Mouse (Mus musculus): ENCODE results near the gene Sergef. TPM values are rescaled to one million over a fixed set of nuclear protein-coding genes. Genes with fewer than 3 reads are reported as not detected.
"Not testable (repeated sequence)": the region's sequence is repeated elsewhere in the genome, so short reads cannot be mapped to it uniquely, and the experiment has no call there.

Sergef gene
- polyA plus RNA-seq (2016; fragmentation: Nextera tagmentation; extraction: Ambion mirVana): 21.1 and 24.4 TPM in 2 replicates

DNA sequence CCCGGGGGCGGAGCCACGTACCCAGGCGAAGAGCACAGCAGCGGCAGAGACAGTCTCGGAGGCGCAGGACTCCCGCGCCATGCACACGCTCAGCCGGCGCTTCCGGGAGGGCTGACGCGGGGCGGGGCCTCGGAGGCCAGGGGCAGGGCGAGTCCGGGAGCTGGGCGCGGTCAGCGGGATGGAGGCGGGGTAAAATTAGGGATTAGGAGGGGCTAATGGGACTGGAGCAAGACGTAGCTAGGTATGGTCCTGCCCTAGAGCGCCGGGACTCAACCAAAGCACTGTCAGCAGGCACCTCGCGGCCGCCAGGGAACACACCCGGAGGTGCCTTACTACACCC is at the start of gene Sergef:
Gene Sergef (minus strand): TSS at position 116 of the 340 bp plus-strand sequence.
- ATAC-seq (ENCODE audit: low FRiP score, low read depth): peak; percentile 96
- H3K9me3 ChIP-seq: no peaks in the 10 kb centered on the region
- no peaks in the 10 kb centered on the region for H3K27me3 ChIP-seq (replicated peaks)
- peak within 1 kb of the TSS; percentile 84 for H3K4me2 ChIP-seq (replicated peaks)
- H3K36me3 ChIP-seq: no peaks in the 10 kb centered on the region
- peak within 1 kb of the TSS; percentile 67 for H3K9ac ChIP-seq
- under 1% methylated on average over 30 of the region's 30 CpGs for WGBS
- peak within 1 kb of the TSS; percentile 37; the same call in 1 of the 2 replicates for H3K27ac ChIP-seq
- peak within 1 kb of the TSS; percentile 60 for H3K4me3 ChIP-seq
- peaks cover 9% of the 10 kb centered on the region for H3K4me1 ChIP-seq

DNA sequence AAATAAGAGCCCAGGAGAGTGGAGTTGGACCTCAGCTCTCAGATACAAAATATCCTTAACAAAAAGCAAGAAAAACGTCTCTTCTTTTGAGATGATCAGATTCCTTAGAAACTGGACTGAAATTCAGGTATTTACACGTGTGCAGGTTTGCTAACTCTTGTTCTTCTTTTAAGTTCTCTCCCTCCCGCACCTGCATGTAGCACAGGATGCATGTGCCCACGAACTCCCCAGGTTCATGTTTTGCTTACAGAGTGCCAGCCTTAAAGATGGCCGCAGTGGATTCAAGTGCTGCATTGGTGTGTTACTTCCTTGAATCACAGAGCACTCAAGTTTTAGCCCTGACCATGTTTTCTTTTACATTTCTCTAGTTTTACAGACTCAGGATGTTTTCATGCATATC is 47.2 kb upstream of the Sergef start:
- Histone ChIP-seq H3K4me1 (no peaks in the 10 kb centered on the region), H3K27ac (no peak overlapping the region), H3K36me3 (peaks cover 36% of the 10 kb centered on the region), H3K4me2 (replicated peaks) (no peak overlapping the region), H3K4me3 (no peak overlapping the region), H3K9ac (no peak overlapping the region), H3K9me3 (no peaks in the 10 kb centered on the region), H3K27me3 (replicated peaks) (no peaks in the 10 kb centered on the region)
- no peak for ATAC-seq (ENCODE audit: low FRiP score, low read depth)
- WGBS: 87% methylated on average over 5 of the region's 5 CpGs

DNA sequence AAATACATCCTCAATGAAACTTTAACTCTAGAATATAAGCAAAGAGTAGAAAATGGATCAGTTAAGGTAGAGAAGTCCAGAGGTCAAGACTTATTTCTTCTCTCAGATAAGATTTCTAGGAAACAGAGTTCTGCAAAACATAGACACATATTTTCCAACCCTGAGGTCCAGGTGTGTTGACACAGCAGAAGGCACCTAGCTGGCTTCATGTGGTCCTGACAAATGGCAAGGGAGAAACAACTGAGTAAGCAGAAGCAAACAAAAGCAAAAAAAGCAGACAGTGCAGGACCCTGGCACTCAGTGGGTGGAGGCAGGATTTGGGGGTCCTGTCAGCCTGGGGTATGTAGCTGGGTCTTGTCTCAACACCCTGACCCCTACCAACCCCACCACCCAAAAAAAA is 41.1 kb upstream of the Sergef start:
- Histone ChIP-seq H3K27me3 (replicated peaks) (no peaks in the 10 kb centered on the region), H3K9ac (no peak overlapping the region), H3K9me3 (no peaks in the 10 kb centered on the region), H3K36me3 (no peaks in the 10 kb centered on the region), H3K4me2 (replicated peaks) (no peak overlapping the region), H3K4me3 (no peak overlapping the region), H3K27ac (no peak overlapping the region), H3K4me1 (no peaks in the 10 kb centered on the region)
- ATAC-seq (ENCODE audit: low FRiP score, low read depth): no peak

DNA sequence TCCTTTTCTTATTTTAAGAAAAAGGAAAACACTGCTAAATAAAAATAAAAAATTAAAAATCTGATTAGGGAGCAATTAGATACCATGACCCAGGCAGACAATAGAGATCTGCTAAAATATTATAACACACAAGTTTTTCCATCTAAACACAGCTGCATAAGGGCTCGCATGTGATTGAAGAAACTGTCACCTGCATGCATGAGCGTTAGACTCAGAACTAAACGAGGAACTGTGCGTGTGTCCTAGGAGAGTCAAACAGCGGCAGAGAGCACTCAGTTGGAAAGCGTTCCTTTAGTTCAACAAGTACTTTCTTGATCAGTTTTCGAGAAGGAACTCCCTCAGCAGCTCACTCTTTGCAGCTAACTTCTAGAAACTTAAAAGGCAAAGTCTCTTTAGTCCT is 39.4 kb upstream of the Sergef start:
- not testable (repeated sequence) for H3K27me3 ChIP-seq (replicated peaks); H3K4me2 ChIP-seq (replicated peaks); H3K9me3 ChIP-seq; H3K9ac ChIP-seq; H3K4me3 ChIP-seq; ATAC-seq (ENCODE audit: low FRiP score, low read depth); H3K27ac ChIP-seq; H3K36me3 ChIP-seq; H3K4me1 ChIP-seq
- 90% methylated on average over 7 of the region's 7 CpGs for WGBS

DNA sequence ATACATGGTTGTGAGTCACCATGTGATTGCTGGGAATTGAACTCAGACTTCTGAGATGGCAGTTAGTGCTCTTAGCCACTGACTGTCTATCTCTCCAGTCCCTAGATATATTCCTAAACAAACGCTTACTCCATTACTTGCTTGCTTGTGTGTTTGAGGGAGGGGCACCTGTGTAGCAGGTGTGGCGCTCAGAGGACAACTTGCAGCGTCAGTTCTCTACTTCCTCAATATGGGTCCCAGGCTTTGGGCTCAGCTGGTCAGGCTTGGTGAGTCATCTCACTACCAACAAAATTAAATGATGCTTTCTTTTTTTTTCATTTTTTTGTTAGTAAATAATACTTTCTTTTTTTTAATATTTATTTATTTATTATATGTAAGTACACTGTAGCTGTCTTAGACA is 38.8 kb upstream of the Sergef start:
- Histone ChIP-seq H3K4me1 (no peaks in the 10 kb centered on the region), H3K9ac (no peak overlapping the region), H3K27me3 (replicated peaks) (no peaks in the 10 kb centered on the region), H3K36me3 (no peaks in the 10 kb centered on the region), H3K4me2 (replicated peaks) (no peak overlapping the region), H3K9me3 (no peaks in the 10 kb centered on the region), H3K4me3 (no peak overlapping the region), H3K27ac (no peak overlapping the region)
- ATAC-seq (ENCODE audit: low FRiP score, low read depth): no peak
- WGBS: 93% methylated on average over 3 of the region's 3 CpGs

DNA sequence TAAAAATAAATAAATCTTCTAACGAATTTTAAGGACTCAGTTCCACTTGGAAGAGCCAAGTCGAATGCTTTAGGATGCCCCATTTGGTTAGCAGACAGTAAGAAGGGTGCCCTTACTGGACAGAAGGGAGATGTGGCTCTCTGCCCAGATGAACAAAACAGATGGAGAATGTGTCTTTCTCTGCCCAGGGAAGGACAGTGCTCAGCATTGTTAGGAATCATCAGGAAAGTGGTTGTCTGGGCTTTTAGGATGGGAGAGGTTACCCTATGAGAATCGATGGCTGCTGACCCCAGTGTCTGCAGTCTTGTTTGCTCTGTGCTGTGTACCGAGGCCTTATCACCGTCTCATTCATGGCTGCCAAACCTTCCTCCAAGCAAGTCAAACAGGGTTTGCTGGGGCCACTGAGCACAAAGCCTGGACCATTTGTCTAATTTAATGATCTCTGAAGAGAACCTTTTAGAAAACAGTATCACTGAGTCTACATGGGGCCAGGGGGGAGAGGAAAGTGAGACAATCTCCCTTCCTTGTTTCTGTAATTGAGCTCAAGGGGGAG is 37.3 kb upstream of the Sergef start:
- WGBS: 62% methylated on average over 5 of the region's 5 CpGs
- no peak for ATAC-seq (ENCODE audit: low FRiP score, low read depth)
- Histone ChIP-seq H3K36me3 (no peaks in the 10 kb centered on the region), H3K4me1 (no peaks in the 10 kb centered on the region), H3K4me2 (replicated peaks) (no peak overlapping the region), H3K4me3 (no peak overlapping the region), H3K9ac (no peak overlapping the region), H3K27me3 (replicated peaks) (no peaks in the 10 kb centered on the region), H3K9me3 (no peaks in the 10 kb centered on the region), H3K27ac (no peak overlapping the region)

DNA sequence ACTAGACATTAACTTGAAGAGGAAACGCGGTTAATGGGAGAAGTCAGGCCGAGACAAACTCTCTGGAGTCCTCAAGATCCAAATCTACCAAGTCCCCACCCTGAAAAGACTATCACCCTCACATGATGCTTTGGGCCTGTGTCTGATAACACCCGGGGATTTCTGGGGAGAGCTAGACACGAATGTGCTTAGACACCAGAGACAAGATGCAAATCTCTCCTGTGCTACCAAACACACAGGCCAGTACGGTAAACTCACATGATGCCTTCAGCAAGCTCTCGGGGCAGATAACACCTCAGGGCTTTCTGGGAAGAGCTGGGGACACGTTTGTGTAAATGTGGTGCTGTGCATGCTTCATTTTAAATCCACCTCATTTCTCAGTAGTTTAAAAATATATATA is 36.3 kb upstream of the Sergef start:
- ATAC-seq (ENCODE audit: low FRiP score, low read depth): no peak

DNA sequence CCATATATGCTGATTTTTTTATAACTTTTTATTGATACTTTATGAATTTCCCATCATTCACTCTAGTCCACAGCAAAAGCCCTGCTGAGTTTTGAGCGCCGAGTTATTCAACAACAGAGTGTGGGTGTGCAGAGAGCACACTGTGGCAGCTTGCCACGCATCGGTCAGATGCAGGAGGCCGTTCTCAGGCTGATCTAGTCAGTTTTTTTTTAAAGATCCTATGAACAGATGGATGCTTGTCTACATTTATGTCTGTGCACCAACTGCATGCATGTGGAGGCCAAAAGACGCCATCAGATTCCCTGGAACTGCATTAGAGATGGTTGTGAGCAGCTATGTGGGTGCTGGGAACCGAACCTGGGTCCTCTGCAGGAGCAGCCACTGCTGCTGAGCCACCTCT is 35.5 kb upstream of the Sergef start:
- no peaks in the 10 kb centered on the region for H3K9me3 ChIP-seq
- H3K4me1 ChIP-seq: no peaks in the 10 kb centered on the region
- no peak overlapping the region for H3K4me3 ChIP-seq
- H3K9ac ChIP-seq: no peak overlapping the region
- no peak overlapping the region for H3K4me2 ChIP-seq (replicated peaks)
- WGBS: 93% methylated on average over 7 of the region's 7 CpGs
- no peaks in the 10 kb centered on the region for H3K27me3 ChIP-seq (replicated peaks)
- no peaks in the 10 kb centered on the region for H3K36me3 ChIP-seq
- H3K27ac ChIP-seq: no peak overlapping the region
- ATAC-seq (ENCODE audit: low FRiP score, low read depth): no peak

More for the DNA sequence above, 36.3 kb upstream of the Sergef start:
- 88% methylated on average over 8 of the region's 8 CpGs for WGBS
- H3K9ac ChIP-seq: no peak overlapping the region
- H3K27ac ChIP-seq: no peak overlapping the region
- no peaks in the 10 kb centered on the region for H3K36me3 ChIP-seq
- no peak overlapping the region for H3K4me3 ChIP-seq
- H3K9me3 ChIP-seq: no peaks in the 10 kb centered on the region
- no peaks in the 10 kb centered on the region for H3K27me3 ChIP-seq (replicated peaks)
- H3K4me1 ChIP-seq: no peaks in the 10 kb centered on the region
- H3K4me2 ChIP-seq (replicated peaks): no peak overlapping the region

DNA sequence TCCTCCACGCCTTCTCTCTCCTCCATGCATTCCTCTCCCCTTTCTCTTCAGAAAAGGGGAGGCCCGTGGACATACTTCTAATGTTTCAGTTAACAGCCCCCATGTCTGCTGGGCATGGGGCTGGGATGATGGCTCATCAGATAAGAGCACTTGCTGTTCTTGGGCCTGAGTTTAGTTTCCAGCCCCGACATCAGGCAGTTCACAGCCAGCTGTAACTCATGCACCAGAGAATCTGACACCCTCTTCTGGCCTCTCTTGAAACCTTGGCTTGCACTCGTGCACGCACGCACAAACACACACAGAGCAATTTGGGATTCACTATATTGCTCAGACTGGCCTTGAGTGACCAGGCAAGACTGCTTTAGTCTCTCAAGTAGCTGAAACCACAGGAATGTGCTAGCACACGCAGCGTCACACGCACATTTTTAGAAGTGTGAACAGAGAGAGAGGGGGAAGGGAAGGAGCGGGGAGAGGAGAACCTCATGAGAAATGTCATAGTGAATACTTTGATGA is 32.6 kb upstream of the Sergef start, which contains the start of gene Tph1:
Gene Tph1 (minus strand): TSS at position 378 of the 513 bp plus-strand sequence.
- WGBS: 58% methylated on average over 10 of the region's 10 CpGs
- no peak for ATAC-seq (ENCODE audit: low FRiP score, low read depth)
- Histone ChIP-seq H3K4me2 (replicated peaks) (no peak within 1 kb of the TSS), H3K36me3 (no peaks in the 10 kb centered on the region), H3K4me3 (no peak within 1 kb of the TSS), H3K4me1 (0 out of 2 replicates have a peak, but pooled peaks cover 4% of the 10 kb centered on the region), H3K27me3 (replicated peaks) (0 out of 2 replicates have a peak, but pooled peaks cover 1% of the 10 kb centered on the region), H3K9me3 (no peaks in the 10 kb centered on the region), H3K9ac (no peak within 1 kb of the TSS), H3K27ac (no peak within 1 kb of the TSS)

DNA sequence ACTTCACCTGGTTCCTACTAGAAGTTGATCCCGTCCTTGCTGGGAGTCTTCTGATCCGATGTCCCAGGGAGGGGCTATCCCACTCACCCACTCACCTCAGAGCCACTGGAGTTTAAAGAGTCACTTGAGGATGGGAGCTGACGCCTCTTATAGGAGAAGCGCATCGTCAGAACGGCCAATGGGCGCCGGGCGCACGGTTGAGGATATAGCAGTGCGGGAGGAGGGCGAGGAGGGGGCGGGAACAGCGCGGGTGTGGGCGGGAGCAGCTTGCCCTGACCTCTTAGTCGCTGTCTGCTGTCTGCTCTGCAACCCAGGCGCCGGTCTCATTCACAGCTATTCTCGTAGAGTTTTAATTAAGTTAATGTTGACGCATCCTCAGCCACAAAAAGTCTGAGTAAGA is 27.6 kb upstream of the Sergef start:
- Histone ChIP-seq H3K36me3 (no peaks in the 10 kb centered on the region), H3K27ac (no peak overlapping the region), H3K4me3 (0 out of 2 replicates have a peak overlapping the region, but pooled peaks have one; percentile 2), H3K4me2 (replicated peaks) (peak overlapping the region; percentile 45), H3K9ac (no peak overlapping the region), H3K4me1 (0 out of 2 replicates have a peak, but pooled peaks cover 7% of the 10 kb centered on the region), H3K9me3 (no peaks in the 10 kb centered on the region), H3K27me3 (replicated peaks) (peaks cover 14% of the 10 kb centered on the region; the same call in 1 of the 2 replicates)
- WGBS: 2% methylated on average over 21 of the region's 21 CpGs
- ATAC-seq (ENCODE audit: low FRiP score, low read depth): no peak

DNA sequence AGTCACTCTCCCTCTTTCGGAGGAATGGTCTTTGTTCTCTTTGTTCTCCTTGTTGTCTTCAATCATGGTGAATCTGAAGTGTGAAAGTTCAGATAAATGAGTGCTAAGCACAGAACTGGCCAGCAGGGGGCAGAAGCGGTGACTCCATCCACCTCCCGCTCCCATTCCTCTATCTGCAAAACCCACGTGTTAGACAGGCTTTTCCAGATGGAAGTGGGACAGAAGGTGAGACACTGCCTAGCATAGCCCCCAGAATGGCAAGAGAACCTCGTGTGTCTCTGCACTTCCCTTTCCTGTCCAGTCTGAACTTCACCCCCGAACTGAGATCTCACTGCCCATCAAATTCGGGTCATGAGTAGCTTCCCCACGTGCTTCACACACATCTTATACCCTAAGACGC is 25.6 kb upstream of the Sergef start:
- H3K27ac ChIP-seq: no peak overlapping the region
- no peak overlapping the region for H3K9ac ChIP-seq
- H3K9me3 ChIP-seq: no peaks in the 10 kb centered on the region
- WGBS: 37% methylated on average over 9 of the region's 9 CpGs
- H3K4me3 ChIP-seq: no peak overlapping the region
- H3K27me3 ChIP-seq (replicated peaks): peaks cover 14% of the 10 kb centered on the region; the same call in 1 of the 2 replicates
- no peak for ATAC-seq (ENCODE audit: low FRiP score, low read depth)
- H3K36me3 ChIP-seq: no peaks in the 10 kb centered on the region
- H3K4me1 ChIP-seq: peaks cover 12% of the 10 kb centered on the region
- no peak overlapping the region for H3K4me2 ChIP-seq (replicated peaks)

DNA sequence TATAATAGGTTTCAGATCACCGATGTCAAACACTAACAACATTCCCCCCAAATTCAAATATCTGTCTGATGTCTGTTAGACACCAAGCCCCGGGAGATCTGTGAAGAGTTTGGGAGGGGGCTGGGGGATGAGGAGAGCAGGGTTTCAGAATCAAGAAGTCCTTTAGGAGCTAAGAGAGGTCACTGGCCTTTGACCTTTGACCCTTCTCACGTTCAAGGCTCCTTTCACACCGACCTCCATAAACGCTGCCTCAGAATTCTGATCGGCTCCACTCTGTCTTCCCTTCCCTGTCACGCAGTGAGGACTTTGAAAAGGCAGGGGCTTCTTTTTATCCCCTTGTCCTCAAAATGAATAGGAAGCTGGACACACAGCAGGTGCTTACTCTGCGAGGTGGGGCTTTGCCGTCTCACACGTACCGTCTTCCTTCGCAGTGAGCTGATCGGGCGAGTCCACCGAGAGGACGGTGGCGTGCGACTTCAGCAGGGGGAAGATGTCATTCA is 22.0 kb upstream of the Sergef start:
- H3K4me1 ChIP-seq: peaks cover 5% of the 10 kb centered on the region
- H3K9me3 ChIP-seq: no peaks in the 10 kb centered on the region
- no peak overlapping the region for H3K9ac ChIP-seq
- no peak for ATAC-seq (ENCODE audit: low FRiP score, low read depth)
- peaks cover 7% of the 10 kb centered on the region; the same call in 1 of the 2 replicates for H3K27me3 ChIP-seq (replicated peaks)
- WGBS: 19% methylated on average over 18 of the region's 18 CpGs
- H3K4me3 ChIP-seq: no peak overlapping the region
- no peak overlapping the region for H3K27ac ChIP-seq
- peak overlapping the region; percentile 40 for H3K4me2 ChIP-seq (replicated peaks)
- H3K36me3 ChIP-seq: no peaks in the 10 kb centered on the region

DNA sequence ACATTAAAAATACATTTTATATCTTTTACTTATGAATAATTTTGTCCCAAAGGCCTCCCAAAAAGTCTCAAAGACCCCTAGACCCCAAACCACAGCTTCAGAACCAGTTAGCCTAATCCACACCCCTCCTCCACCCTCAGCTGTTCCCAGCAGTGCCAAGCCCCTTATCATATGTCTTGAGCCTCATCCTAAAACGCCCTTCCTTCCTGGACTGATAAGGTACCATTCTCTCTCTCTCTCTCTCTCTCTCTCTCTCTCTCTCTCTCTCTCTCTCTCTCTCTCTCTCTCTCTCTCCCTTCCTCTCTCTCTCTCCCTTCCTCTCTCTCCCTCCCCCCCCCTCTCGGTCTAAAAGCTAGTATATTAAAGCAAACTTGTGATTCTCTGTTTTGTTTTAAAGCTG is 12.7 kb upstream of the Sergef start:
- Histone ChIP-seq H3K4me3 (no peak overlapping the region), H3K27ac (no peak overlapping the region), H3K9me3 (no peaks in the 10 kb centered on the region), H3K9ac (no peak overlapping the region), H3K4me2 (replicated peaks) (no peak overlapping the region), H3K4me1 (no peaks in the 10 kb centered on the region), H3K36me3 (no peaks in the 10 kb centered on the region), H3K27me3 (replicated peaks) (no peaks in the 10 kb centered on the region)
- 60% methylated on average over 2 of the region's 2 CpGs for WGBS
- ATAC-seq (ENCODE audit: low FRiP score, low read depth): no peak
